Mouse (Mus musculus): ENCODE measurements at regions not wholly inside any gene's neighbourhood (a gene's known extent, or its start where the extent isn't known, plus 50 kb on each side); places are given as distances from the start of the nearest gene placed in this dataset.
A peak's percentile ranks its signal among the peaks of the same experiment; 100 is the strongest.
"Not testable (repeated sequence)": the region's sequence is repeated elsewhere in the genome, so short reads cannot be mapped to it uniquely, and the experiment has no call there.

DNA sequence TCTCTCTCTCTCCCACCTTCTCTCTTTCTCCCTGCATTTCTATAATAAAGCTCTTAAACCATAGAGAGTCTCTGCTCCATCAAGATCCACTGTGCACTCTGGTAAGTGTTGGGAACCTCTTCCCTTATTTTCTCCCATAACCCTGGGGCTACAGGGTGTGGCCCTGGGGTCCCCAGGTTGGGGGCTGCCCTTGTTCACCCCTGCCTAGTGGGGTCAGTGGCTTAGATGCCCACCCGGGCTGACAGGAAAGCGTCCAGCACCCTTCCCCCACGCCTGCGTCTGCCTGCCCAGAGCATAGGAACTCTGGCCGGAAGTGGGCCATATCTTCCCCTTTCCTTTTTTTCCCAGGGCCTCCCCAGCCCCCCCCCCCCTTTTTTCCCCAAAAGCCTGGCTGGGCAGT, 534.0 kb downstream of the Hdgfl1 start:
- DNase-seq, result no peak

DNA sequence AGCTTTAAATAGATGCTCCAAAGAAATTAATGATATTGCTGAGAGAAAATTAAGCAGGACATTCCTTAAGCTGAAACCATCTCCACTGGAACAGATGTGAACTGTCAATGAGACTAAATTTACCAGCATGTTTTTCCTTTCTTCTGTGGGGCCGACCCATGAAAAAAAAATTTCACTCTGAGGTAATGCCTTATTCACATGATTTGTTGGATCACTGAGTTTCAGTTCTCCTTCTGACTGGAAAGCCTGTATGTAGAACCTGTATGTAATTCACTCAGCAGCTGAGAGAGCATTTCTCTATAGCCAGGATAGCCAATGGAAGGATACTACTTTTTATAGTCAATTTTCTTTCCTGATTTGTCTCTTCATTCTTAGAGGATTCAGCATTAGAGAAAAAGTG, 535.3 kb downstream of the Hdgfl1 start:
- no peak for DNase-seq

DNA sequence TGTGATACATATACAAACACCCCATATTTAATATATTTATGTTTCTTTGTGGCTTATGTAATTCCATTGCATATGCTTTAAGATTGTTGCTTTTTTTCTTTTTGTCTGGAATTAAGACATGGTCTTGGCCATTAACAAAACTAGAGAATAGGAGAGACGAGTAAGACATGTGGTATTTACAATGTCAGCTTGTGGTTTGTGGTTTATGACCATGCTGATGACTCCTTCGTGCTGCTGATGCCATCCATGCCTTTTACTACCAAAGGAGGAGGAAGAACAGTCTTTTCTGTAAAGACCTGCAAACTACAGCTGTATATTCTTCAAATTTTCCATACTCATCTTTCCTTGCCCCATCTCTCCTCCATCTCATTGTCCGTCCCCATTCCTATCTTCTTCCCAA, 552.7 kb downstream of the Hdgfl1 start:
- DNase-seq, result no peak

DNA sequence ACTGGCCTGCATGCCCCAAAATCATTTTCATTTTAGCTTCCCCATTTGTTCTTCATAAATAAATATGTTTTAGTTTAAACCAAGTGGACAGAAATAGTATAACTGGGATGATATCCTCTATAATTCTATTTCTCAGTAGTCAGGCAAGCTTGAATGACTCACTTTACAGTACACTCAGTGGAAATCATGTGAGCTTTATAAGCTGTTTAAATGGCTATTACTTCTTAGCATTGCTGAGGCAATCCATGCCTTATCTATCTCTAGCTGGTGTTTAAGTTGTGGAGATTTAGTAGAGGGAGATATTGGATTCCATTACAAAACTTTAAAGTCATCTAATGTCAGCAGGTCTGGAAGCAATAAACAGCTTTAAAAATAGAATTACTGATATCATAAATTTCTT, 553.4 kb downstream of the Hdgfl1 start:
- DNase-seq, result no peak

DNA sequence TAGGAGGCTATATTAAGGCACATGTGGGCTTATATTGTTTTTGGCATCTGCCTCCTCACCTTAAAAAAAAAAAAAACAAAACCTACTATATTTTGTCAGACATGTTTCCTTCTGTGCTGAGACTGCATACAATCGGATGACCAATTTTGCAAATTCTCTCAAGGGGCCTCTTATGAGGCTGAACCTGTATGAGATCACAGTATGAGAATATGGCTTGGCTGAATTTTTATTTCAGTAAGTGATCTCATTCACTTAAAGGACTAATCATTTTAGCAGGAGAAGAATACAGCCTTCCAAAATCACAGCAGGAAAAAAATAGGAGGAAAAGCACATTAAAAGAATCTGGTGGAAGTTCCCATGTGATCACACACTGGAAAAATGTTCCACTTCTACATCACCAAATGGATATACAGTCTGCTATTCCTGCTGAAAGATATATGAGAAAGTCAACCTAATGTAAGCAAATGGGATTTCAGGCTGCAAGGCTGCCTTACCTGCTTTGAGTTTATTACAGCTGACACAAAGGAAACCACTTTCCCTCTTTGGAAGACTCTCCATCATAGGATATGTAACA, 564.3 kb downstream of the Hdgfl1 start:
- DNase-seq, result no peak

DNA sequence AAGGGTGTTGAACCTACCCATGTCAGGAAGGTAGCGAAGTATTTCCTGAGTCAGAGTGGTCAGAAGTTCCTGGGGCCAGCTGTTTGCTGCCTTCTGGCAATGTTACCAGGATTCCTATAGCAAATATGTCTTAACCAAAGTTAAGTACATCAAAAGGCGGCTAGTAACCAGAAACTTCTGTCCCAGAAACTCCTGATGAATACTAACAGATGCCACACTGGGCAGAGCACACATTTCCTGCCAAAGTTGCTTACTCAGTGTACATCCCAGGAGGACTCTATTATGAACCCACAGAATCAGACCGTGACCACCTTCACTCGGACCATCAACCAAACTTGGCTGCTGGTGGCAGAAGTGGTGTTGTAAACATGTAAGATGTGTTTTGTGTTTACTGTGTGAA, 575.3 kb downstream of the Hdgfl1 start:
- no peak for DNase-seq

DNA sequence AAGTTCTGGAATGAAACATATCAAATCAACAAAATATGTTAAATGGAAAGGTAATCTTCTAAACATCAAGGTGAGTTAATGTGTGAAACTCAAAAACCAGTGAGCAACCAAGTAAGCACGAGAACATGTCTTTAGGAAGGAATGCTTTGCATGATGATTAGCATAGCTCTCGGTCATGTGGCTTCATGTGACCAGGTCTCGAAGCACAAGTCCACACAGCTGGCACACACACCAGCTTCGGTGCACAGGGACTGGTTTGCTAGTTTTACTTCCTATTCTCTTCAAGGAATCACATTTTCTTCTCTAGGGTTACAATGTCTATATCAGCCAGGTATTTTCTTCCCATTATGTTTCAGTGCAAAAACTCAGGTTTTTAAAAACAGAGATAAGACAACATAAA, 586.1 kb downstream of the Hdgfl1 start:
- DNase-seq, result no peak

DNA sequence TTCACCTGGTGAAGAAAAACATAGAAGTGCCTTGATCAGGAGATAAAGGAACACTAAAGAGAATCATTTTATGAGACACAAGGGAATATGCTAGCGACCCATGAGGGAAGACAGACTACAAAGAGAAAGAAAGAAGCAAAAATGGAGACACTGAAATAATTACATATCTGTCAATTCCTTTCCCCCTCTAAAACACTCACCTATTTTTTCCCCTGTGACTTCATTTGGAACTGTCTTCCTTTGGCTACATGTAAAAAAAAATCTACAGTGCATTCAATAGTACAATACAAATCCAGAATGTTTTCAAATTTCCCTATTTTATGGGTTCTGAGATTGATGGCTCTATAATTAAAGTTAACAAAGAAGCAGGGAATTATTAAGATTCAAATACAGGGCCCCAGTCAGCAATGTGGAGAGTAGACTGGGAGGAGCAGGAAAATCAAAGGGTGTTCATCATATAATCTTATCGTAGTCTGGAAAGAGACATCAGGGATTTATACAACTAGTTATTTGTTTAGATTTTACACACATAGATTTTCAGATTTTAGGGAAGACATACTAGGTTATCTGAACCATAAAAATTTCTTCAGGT, 598.0 kb downstream of the Hdgfl1 start:
- no peak for DNase-seq

DNA sequence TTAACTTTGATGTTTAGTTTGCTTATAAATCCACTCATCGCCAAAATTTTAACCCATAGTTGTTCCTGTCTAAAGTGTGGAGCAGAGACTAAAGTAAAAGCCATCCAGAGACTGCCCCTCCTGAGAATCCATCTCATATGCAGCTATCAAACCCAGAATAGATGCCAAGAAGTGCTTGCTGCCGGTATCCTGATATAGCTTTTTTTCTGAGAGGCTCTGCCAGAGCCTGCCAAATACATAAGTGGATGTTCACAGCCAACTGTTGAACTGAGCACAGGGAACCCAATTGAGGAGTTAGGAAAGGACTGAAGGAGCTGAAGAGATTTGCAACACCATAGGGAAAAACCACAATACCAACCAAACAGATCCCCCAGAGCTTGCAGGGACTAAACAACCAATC, 600.3 kb downstream of the Hdgfl1 start:
- no peak for DNase-seq

DNA sequence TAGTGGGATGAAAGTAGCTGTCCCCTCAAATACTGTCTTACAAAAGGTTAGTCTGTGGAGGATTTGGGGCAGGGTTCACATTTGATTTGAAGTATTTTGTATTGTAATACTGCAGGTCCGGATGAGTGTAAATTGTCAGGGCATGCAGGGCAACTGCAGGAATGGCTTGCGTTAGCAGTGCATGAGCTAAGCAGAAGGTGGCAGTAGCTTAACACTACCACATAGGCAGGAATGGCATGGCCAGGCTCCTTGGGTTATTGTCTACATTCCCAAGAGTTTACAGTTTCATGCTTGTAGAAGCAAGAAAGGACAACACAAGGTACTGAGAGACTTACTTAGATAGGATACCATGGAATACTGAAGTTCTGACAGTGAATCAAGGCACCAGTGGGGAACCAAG, 611.3 kb downstream of the Hdgfl1 start:
- DNase-seq, result peak in 1 of 2 experiments; percentile 2

DNA sequence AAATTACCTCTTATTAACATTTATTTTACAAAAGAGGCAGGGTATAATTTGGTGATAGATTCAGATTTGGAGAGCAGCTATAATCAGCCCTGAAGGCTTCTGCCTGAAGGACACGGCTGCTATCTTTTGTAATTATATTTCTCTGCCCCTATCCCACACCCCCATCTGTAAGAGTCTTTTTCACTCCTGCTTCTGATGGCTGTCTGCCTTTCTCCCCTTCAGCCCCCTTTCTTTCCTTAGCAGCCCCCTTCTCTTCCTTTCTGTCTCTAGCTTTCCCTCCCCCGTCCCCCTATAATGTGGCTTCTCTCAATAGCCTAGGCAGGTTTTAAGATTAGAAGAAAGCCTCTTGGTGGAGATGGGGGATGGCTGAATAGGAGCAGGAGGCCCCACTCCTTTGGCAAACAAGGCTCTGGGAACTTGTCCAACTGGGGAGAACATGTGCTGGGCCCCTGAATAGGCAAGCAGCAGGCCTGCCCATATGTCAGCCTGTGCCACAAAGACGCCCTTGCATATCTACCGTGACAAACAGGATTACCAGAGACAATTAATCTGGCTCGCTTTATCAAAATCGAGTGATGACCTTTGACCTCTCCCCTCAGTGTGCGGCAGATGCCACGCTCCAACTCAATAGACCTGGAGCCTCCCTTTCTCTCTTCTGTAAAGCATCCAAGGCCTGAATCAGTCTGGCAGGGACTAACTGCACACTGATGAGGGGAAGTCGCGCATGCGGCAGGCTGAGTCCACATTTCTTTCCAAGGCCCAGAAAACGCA, 615.1 kb downstream of the Hdgfl1 start:
- DNase-seq, result peak in 1 of 2 experiments; percentile 3

DNA sequence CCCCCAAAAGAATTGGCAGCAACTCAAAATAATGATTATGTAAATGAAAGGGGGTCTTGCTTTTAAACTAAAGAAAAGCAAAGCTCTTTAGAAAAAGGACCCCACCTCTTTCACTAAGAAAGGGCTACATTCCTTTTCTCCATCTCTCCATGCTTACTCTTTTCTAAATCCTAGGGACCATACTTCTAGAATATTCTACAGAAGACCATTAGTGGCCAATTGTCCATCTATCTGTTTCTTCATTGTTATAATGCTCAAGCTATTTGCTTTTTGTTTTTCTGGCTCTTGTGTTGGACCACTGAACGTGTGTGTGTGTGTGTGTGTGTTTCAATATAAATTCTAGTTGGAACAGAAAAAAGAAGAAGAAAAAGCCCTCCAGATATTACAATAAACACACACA, 615.7 kb downstream of the Hdgfl1 start:
- DNase-seq, result no peak

DNA sequence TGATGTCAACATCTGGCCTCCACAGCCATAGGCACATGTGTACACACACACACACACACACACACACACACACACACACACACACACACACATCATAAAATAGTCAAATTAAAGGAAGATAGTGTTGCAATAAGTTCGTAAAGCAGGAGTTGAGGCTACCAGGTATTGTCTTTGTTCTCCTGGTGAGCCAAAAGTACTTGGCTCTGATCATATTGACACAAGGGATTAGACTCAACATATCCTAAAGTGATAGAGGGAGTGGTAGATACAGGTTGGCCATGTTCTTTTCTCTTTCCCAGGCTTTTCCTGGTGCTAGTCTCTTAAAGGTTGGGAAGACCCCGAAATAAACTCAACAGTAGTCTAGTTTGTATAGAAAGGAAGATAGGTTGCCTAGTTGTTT, 616.9 kb downstream of the Hdgfl1 start:
- no peak for DNase-seq

DNA sequence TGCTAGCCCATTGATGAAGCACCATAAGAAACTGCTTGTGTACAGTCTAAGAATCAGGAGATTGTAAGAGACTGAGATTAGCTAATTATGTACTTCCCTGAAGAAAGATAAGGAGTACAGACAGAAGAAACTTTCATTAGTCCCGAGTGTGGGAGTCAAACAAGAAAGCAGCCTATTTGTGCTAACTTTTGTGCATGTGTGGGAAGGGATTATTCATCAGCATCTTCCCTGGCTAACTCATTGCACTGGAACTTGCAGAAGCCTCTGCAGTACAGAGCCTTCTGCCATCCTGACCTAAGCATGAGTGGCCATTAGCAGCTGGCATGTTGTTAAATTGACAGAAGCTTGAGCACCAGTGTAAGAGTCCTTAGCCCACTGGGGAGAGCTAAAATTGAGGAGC, 619.5 kb downstream of the Hdgfl1 start:
- DNase-seq, result no peak

DNA sequence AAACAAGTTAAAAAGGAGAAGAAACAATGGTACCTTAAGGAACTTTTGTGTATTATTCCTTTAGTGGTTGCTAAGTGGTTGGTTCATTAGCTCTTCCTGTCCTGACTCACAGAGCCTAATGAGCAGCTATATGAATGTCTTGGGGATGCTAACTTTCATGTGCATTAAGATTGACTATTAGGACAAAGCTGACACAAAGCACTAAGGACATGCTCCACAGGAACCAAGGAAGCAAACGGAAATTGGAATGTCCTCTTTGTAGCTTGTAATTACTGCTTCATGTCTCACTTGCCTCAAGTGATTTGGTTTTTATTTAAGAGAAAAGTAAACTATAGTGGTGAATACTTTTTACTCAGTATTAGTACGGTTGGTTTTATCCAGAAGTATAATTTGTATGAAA, 627.2 kb downstream of the Hdgfl1 start:
- DNase-seq, result no peak

DNA sequence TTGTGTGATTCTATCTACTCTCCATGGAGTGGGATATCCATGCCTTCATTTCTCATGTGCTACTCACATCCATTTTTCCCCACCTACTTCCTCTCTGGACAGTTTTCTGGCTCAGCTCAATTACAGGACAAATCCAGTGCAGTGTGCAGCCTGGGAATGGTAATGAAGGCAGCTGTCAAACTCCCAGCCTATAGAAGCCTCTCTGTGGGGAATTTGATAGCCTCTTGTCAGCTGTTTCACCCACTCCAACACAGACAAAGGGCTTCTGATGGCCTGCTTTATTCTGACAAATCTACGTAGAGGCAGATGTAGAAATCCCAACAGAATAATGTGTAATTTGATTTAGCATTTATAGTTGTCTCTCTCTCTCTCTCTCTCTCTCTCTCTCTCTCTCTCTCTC, 650.6 kb downstream of the Hdgfl1 start:
- DNase-seq, result no peak

DNA sequence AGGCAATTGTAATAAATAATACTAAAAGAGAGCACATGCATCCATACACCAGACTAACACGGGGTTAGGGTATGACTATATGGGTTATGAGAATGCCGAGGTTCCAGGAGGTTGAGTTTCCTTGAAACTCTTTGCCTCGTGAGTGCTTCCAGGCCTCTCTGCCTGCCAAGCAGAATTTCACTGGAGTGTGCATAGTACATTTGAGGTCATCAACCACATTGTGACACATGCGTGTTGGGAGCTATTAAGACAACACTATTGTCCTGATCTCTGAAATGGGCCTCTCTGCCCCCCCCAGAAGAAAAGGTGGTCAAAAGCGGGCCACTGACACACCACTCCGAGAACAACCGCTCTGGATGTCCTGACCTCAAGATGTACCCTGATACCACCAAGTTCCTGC, 655.8 kb downstream of the Hdgfl1 start:
- no peak for DNase-seq

DNA sequence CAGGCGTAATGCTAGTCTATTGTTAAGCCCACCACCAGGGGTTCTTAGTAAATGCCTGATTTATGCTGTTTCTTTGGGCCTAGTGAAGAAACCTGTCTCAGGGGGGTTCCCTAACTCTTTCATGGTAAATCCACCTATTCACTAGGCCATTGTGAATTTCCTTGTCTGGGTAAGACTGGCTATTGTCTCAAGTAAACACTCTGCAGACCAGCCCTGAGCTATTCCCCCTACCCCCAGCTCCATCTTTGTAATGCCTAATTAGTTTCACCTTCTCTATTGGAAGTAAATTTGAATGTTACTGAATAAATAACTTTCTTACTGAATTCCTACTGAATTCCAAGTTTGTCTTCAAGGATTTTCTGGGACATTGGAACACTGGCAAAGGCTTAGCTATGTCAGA, 656.2 kb downstream of the Hdgfl1 start:
- not testable (repeated sequence) for DNase-seq

DNA sequence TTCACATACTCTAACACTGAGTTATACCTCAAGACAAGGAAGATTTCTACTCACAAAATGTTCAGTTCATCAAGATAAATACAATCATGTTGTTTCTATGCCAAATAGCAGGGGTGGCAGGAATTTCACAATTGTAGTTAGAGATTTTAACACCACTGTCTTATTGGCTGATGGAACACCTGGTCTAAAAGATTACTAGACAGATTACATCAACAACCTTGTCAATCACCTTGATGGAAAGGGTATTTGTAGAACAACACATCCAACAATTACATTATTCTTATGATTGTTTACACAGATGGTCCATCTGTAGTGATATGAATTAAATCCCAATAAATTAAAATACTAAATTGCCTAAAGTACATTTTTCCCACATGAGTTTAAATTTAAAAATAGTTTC, 657.4 kb downstream of the Hdgfl1 start:
- no peak for DNase-seq

DNA sequence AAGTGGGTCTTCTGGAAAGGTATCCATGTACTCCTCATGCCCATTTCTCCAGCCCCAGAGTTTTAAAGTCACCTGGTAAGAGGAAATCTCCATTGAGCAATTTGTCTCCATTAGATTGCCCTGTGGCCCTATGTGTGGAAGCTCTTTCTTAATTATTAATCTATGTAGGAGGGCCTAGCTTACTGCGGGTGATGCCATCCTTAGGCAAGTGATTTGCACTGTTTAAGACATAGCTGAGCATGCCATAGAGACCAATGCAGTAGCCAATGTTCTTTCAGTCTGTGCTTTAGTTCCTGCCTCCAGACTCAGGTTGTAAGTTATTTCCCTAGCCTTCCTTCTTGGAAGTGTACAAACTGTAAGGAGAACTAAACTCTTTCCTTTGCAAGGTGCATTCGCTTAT, 661.0 kb downstream of the Hdgfl1 start:
- DNase-seq, result no peak

DNA sequence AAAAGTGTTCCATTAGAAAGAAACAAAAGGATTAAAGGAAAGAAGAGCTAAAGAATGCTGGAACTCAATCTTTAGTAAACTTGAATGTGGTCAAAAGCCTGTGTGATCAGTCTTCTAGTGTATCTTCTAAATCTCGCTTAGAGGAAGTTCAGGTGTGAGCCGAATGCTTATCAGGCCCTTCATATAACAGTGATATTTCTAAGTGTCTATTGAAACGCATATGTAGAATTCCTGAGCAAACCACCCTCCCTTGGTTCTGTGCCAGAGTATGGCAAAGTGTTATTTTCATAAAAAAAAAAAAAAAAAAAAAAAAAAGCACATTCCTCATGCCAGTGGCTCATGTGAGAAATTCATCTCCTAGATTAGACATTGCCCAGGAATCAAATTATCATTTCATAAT, 681.2 kb downstream of the Hdgfl1 start:
- DNase-seq, result no peak

DNA sequence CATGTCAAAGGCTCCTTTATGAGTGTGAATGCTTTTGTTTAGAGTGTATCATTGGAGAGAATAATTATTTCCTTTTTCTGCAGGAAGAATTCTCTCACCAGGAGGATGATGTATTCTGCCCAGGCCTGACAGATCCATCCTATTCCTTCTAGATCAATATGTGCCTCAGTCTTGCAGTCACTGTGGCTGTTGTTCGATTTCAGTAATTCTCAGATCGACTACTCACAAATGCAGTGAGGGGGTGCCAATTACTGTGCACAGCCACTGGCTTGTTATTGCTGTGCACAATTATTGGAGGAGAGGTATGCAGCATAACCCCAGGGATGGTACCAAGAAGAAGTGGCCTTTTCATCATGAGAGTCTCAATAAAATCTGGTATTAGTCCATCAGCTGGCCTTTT, 689.2 kb downstream of the Hdgfl1 start:
- DNase-seq, result no peak

DNA sequence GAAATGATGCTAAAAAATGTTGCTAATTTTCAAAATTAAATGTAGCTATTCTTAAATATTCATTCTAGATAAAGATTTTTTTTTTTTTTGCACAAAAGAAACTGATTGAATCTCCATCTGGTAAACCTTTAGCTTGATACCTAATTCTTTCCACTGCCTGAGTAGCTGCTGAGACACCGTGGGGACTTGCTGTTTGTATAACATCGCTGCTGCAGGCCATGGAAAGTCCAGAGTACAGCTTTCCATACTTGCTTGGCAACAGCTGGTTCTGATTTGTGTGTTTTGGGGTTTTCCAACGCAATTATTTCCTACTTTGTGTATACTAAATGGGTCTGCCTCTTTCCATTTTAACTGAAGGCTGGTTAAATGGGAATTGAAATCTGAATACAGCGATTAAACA, 689.7 kb downstream of the Hdgfl1 start:
- DNase-seq, result no peak

DNA sequence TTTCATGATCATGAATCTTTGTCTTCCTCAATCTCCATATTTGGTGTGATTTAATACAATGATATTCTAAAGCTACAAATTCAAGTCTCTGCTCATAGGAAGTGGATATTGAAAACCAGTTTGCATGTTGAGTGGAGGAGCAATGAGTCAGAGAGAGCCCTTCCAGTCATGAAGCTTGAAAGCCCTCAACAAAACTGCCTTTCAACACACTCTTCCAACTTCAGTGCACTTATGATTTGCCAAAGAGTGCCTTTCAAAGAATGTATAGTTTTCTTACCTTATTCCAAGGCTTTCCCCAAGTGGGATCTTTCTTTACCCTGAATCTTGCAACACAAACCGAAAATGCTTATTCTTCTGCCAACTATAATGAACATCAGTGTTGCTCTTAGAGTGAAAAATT, 690.6 kb downstream of the Hdgfl1 start:
- DNase-seq, result no peak

DNA sequence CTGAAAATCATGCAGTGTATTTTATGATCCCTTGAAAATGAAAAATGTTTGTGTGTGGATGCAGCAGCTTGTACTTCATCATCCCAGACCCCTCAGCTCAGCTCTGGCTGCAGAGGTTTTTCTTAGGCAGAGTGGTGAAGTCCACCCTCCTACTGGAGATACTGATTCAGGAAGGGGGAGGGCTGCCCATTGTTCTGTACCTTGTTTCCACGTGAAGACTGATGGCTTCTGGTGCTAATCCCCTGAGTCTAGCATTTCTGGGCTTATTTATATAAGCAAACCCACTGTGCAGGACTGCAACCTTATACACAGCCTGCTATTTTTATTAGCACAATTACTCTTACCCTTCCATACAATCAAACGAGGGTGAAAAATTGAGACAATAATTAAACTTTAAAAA, 708.6 kb downstream of the Hdgfl1 start:
- peak in 1 of 2 experiments; percentile 1 for DNase-seq

All from kidney, postnatal 4 days (tissue).